8 mouse cellular contexts compared by ENCODE assay signal in the genomic region with DNA sequence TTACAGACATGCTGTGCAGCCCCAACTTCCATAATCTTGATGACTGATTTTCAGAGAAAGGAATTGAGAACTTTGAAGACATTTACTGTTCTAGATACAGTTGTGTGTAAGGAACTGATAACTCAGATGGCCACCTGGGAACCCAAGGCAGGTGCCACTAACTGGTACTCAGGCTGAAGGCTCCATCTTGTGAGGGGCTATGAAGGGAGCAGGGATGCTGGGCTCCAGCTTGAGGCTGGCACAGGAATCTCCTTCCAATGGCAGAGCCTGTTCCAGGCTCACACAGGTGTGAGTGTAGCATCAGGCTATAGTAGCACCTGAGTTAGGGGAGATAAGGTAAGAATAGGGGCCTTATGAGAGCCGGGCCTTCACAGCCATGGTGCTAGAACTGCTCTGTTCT. TPM values are rescaled to one million over a fixed set of nuclear protein-coding genes. Genes with fewer than 3 reads are reported as not detected.
DNase-seq lines count a peak whose midpoint lies in the region; ATAC-seq lines count a peak whose summit lies in the region.

No protein-coding gene starts in this region.

- H3K27me3 ChIP-seq in heart, embryonic 13.5 days (replicated peaks), result no peaks in the 10 kb centered on the region
- peaks cover 4% of the 10 kb centered on the region; the same call in 1 of the 2 replicates for H3K27me3 ChIP-seq in hindbrain, embryonic 12.5 days
- H3K27me3 ChIP-seq in midbrain, embryonic 12.5 days, result no peaks in the 10 kb centered on the region

- peak overlapping the region; percentile 90 for H3K27ac ChIP-seq in heart, embryonic 13.5 days (replicated peaks)
- H3K27ac ChIP-seq in hindbrain, embryonic 12.5 days, result no peak overlapping the region
- peak overlapping the region; percentile 85; the same call in 1 of the 2 replicates for H3K27ac ChIP-seq in midbrain, embryonic 12.5 days (replicated peaks)

- H3K9me3 ChIP-seq in heart, embryonic 13.5 days, result no peaks in the 10 kb centered on the region
- H3K9me3 ChIP-seq in hindbrain, embryonic 12.5 days (replicated peaks), result no peaks in the 10 kb centered on the region
- H3K9me3 ChIP-seq in midbrain, embryonic 12.5 days, result no peaks in the 10 kb centered on the region

- peak overlapping the region; percentile 95 for H3K4me3 ChIP-seq in heart, embryonic 13.5 days
- H3K4me3 ChIP-seq in hindbrain, embryonic 12.5 days, result peak overlapping the region; percentile 92
- peak overlapping the region; percentile 88 for H3K4me3 ChIP-seq in midbrain, embryonic 12.5 days

- peak overlapping the region; percentile 99 for H3K9ac ChIP-seq in heart, embryonic 13.5 days
- peak overlapping the region; percentile 96; the same call in 1 of the 2 replicates for H3K9ac ChIP-seq in hindbrain, embryonic 12.5 days
- H3K9ac ChIP-seq in midbrain, embryonic 12.5 days (replicated peaks), result peak overlapping the region; percentile 96

- H3K4me1 ChIP-seq in heart, embryonic 13.5 days, result peaks cover 67% of the 10 kb centered on the region
- peaks cover 52% of the 10 kb centered on the region for H3K4me1 ChIP-seq in hindbrain, embryonic 12.5 days
- H3K4me1 ChIP-seq in midbrain, embryonic 12.5 days, result peaks cover 65% of the 10 kb centered on the region

- DNase-seq in heart, adult 8-10 months (ENCODE audit: low spot score), result no peak
- peak; percentile 13 for DNase-seq in c-Kit-positive CD71-positive TER-119-negative erythroid progenitor cells, embryonic 14.5 days (ENCODE audit: low read depth)
- DNase-seq in layer of hippocampus, postnatal 10 days (ENCODE audit: low spot score in 2 of 2), result no peak
- no peak for DNase-seq in kidney, postnatal 10 days

- peaks cover 7% of the 10 kb centered on the region for H3K36me3 ChIP-seq in heart, embryonic 13.5 days
- no peaks in the 10 kb centered on the region for H3K36me3 ChIP-seq in hindbrain, embryonic 12.5 days
- no peaks in the 10 kb centered on the region for H3K36me3 ChIP-seq in midbrain, embryonic 12.5 days

- 42% methylated on average over 1 of the region's 1 CpGs for WGBS in heart, embryonic 13.5 days
- whole genome bisulfite sequencing in hindbrain, embryonic 12.5 days, result 67% methylated on average over 1 of the region's 1 CpGs
- WGBS in midbrain, embryonic 12.5 days, result 46% methylated on average over 1 of the region's 1 CpGs

- H3K4me2 ChIP-seq in heart, embryonic 13.5 days, result peak overlapping the region; percentile 90
- H3K4me2 ChIP-seq in hindbrain, embryonic 12.5 days (replicated peaks), result peak overlapping the region; percentile 93
- H3K4me2 ChIP-seq in midbrain, embryonic 12.5 days (replicated peaks), result peak overlapping the region; percentile 79

- no peak for ATAC-seq in heart, embryonic 13.5 days (ENCODE audit: extremely low read depth, insufficient number of reproducible peaks, low FRiP score, low TSS enrichment)
- no peak for ATAC-seq in hindbrain, embryonic 12.5 days (ENCODE audit: low FRiP score)
- ATAC-seq in midbrain, embryonic 12.5 days (ENCODE audit: low FRiP score, low read depth), result no peak
- no peak for ATAC-seq in activated CD4-positive, CD25-positive, alpha-beta regulatory T cell, adult 4 months

RNA-seq across cellular contexts. Expression of a gene that starts 1.9 kb away (rescaled TPM):
- 32.3 and 33.7 TPM in 2 replicates for polyA plus RNA-seq in heart, embryonic 13.5 days (2015; fragmentation: Nextera tagmentation; extraction: Ambion mirVana)
- total RNA-seq in heart, adult 8-10 months (2022), result 100 to 1,000 TPM; 122 to 159 (median 140) TPM
- 21.3 and 22.9 TPM in 2 replicates for polyA plus RNA-seq in hindbrain, embryonic 12.5 days (2016; fragmentation: Nextera tagmentation; extraction: Ambion mirVana)
- polyA plus RNA-seq in midbrain, embryonic 12.5 days (2016; fragmentation: Nextera tagmentation; extraction: Ambion mirVana), result 34.1 and 39.9 TPM in 2 replicates
- polyA plus RNA-seq in activated CD4-positive, CD25-positive, alpha-beta regulatory T cell, adult 4 months (2017; shearing (Covaris generic)), result 10 to 100 TPM; 27.0 to 32.0 TPM
- 10 to 100 TPM; 31.9 to 32.4 TPM for total RNA-seq in layer of hippocampus, postnatal 10 days (2021)
